Mouse (Mus musculus): Measurements from ENCODE around the gene Dagla.

Dagla gene

DNA sequence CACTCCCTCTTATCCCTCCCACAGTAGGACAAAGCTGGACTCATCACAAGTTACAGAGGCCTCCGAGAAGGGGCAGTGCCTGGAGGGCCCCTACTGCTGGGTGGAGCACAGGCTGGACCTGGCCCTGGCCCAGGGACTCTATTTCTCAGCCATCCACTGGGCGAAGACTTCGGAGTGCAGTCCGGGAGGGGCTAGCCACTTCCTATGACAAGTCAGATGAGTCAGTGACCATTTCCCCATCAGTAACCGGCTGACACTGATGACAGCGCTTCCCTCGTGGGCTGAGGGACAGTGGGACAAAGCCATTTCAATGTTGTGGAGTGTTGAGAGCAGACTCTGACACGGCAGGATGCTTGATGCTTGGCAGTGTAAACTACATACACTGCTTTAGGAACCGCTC is 25.0 kb downstream of the Dagla start:
- DNase-seq (ENCODE audit: low spot score) = no peak

DNA sequence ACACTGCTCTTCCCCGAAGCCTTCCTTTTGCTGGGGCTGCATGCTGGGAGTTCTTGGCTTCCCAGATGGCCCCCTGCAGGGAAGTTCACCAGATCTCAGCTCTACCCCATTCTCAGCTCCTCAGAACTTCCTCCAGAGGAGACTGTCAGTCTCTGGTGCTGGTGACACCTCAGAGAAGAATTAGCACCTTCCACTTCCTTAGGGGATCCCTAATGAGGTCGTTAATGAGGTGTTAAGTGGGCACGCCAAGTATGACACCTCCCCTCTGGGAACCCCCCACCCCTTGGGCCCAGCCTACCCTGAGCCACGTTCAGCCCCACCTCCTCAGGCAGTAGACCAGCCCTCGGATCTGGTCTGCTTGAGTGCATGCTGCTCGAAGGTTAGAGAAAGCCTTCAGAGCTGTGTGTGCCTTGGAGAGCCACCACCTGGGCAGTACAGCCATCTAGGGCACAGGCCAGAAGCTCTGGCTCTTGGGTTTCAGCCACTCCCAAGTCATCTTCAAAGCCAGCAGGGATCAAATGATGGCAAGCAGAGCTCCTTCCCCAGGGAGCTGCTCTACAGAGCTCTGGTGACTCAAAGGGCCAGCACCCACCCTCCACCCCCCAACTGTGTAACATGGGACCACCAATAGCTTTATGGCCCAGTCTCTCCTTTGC is 25.9 kb downstream of the Dagla start:
- DNase-seq (ENCODE audit: low spot score) = no peak

DNA sequence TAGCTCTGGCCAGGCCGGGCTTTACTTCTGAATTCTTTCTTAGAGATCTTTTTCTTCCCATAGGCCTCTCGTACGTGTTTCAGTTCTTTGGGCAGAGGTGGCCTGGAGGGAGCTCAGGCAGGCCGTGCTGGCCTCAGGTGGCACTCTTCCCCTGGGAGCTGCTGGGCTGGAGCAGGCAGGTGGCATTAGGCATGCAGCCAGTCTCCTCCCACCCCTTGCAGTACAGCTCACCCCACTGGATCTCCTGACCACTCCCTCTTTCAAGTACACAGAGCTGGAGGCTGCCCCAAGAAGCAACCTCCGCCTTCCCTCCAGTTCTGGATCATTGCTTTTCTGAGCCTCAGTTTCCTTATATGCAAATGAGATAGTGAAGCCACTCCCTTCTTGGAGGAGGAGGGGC is 26.9 kb downstream of the Dagla start:
- DNase-seq (ENCODE audit: low spot score) = no peak

DNA sequence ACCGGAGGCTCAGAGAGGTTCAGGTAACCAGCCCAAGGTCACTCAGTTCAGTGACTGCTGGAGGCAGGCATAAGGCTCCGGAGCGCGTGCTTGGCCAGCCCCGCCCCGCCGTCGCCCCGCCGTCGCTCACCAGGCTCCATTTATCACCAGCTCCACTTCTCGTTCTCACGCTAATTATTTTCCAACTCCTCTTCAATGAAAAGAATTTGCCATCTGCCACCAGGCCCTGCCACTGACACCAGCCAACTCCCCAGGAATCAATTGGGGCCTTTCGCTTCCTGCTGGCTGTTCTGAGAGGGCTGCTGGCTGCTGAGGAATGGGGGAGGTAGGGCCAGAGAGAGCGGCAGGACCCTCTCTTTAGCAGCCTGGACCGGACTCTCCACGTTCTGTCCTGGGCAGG is 27.3 kb downstream of the Dagla start:
- no peak for DNase-seq (ENCODE audit: low spot score)

DNA sequence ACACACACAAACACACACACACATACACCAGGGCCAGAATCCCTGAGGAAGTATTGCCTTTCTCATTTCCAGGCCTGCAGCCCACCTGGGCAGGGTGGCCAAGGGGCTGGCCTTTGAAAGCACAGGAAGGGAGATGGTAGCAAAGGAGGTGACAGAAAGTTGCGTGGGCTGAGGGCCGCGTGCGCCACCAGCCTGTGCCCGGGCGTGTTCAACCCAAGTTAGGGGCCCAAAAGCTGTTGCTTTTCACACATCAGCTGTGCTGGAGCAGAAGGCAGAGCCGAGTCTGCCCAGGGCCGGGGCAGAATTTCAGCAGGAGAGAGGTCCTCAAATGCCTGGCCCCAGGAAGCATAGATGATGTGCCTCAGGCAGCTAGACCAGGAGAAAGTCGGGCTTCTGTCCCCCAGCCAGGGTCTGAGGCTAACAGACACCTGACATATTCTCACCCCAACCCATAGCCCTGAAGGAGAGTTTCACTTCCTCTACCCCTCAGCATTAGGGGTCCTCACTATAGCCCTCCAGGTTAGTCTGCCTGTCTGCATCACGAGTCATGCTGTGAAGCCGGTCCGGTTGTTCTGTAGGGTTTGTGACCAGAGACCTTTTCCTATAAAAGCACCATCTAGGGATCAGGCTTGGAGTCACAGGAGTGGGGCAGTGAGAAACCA is 28.1 kb downstream of the Dagla start:
- DNase-seq (ENCODE audit: low spot score) = no peak

DNA sequence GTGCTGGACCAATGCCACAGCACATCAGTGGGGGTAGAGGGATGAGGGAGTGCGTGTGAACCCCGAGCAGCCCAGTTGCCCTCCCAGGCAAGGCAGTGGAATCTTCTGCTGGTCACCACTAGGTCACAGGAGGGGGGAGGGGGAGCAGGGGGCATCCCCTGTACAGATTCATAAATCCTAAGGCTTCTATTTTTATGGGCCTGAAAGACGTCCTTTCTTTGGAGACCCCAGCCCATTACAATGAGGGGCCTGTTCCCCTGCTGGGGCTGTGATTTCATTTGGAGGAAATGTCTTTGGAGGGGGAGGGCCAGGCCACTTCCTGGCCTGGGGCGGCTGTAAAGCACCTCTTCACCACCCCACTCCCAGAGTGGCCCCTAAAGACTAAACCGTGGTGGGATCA is 30.6 kb downstream of the Dagla start:
- no peak for DNase-seq (ENCODE audit: low spot score)

DNA sequence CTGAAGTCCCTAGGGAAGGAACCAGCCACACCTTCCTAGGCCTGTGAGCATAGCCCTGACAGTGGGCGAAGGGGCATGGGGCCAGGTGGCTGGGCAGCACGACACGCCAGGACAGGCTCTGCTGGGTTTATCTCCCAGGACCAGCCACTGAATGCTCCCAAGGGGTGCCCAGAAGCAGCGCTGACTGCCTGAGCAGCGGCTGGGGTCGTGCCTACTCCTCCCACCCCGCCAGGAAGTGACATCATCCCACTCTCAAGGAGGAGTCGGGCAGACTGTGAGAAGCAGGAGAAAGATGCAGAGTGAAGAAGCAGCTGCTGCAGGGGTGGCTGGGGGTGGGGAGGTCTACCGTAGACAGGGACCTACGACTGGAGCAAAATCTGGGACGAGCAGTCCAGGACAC is 31.9 kb downstream of the Dagla start:
- DNase-seq (ENCODE audit: low spot score) = no peak

DNA sequence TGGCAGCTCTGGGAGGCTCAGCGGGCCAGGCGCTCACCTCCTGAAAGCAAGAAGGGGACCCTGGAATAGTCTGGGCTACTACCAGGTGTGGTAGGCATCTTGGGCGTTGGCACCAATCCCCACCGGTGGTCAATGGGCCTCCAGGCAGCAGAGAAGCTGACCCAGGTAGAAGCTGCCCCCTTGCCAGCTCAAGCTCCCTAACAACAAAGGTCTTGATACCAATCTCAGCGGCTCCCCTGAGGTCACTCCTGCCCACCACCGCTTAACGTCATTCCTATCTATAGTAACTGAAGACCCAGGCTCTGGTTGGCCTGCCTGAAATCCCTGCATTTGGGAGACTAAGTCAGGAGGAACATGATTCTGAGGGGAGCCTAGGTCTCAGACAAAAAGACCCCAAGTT is 33.1 kb downstream of the Dagla start:
- no peak for DNase-seq (ENCODE audit: low spot score)

DNA sequence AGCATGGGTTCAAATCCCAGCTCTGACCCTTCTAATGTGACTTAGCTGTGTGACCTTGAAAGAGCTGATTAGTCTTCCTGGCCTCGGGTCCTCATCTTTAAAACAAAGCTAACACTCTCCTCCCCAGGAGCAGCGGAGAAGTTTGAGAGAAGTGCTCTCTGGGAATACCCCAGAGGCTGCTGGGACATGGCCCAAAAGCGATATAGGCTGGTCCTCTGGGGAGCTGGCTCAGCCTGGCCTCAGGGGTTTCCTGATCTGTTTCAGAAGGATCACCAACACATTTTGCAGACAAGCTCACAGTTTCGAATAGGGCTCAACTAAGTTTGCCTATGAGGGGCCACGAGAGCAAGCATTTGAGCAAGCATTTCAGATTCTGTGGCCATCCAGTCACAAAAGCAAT is 34.3 kb downstream of the Dagla start:
- DNase-seq (ENCODE audit: low spot score) = no peak

DNA sequence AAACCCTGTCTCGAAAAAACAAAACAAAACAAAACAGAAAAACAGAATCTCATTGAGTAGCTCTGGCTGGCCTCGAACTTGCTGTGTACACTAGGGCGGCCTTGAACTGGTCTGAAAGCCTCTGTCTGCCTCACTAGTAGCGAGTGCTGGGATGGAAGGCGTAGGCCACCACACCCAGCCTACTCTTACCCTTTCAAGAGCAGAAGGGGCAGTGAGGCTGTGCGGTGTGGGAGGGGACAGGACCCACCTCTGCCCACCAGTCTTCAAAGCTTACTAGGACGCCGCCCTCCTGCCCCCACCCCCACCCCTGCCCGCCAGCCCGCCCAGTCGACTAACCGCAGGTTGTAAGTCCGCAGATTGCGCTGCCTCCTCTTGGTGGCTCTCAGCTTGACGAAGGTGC is 35.8 kb downstream of the Dagla start:
- DNase-seq (ENCODE audit: low spot score) = no peak

DNA sequence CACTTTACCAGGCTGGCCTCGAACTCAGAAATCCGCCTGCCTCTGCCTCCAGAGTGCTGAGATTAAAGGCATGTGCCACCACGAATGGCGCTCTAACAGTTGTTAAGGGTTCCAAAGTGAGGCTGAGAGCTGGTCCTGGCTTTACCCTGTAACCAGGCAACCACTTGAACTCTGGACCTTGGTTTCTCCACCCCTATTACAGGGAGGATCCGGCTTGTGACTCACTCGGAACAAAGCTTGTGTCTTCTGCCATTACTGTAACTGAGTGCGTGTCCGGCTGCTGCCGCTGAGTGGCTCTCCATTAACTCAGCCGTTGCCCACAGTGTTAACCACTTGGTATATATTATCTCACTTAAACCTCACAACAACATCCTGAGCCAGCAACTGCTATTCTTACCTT is 36.7 kb downstream of the Dagla start:
- DNase-seq (ENCODE audit: low spot score) = no peak

DNA sequence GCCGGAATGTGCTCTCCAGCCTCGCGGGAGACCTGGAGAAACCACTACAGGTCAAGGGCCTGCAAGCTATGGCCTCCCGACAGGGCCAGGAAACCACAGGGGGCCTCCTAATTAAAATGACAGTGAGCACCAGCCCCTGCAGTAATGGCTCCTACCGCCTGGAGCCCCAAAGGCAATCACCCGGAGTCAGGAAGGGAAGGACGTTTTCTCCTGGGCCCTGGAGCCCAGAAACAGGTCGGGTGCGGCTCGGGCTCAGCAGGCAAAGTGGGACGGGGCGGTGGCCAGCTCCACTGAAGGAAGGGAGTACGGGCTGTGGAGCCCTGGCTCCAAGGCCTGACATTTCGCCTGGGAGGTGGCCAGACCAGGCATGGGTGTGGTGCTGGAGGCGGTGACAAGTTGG is 37.6 kb downstream of the Dagla start:
- peak; percentile 31 for DNase-seq (ENCODE audit: low spot score)

DNA sequence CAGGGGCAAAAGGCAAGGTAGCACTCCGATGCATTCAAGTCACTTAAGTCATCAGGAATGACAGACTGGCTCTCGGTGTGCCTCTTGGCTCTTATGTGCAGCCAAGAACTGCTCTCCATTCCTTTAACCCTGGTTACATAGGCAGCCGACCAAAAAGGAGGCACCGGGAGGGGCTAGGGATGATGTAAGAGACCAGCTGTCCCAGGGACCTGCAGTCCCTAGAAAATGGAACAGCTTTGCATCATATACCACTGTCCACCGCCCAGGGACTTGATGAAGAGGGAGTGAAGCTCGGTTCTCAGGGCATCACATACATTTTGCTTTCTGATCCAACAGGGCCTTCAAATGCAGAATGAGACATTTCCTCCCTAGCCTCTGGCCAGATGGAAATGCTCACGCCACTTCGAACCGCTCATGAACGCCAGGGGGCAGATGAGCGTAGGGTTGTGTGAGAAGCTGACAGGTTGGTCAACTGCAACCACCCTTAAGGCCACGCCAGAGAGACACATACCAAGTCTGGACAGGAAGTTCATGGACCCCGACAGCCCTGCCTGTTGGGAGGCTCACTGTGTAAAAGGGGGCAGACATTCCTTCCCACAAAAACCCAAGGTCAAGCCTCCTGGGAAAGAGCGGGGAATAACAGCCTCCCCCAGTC is 38.4 kb downstream of the Dagla start:
- peak; percentile 77 for DNase-seq (ENCODE audit: low spot score)

DNA sequence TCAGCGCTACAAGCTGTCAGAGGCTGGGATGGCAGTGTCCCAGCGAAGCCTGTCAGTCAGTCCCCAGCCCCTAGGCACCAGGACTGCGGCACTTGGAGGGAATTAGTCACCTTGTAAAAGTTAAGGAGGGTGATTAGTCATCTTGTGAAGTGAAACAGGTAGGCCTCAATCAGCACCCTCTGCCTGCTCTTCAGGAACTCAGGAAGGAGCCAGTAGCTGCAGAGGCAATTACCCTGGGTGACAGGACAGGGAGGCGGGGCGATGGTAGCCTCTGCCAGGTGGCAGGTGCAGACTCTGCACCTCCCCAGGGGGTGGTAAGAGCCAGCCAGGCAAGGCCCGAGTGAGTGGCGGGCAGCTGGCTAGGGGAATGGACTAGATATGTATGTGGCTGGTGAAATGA is 43.3 kb downstream of the Dagla start:
- no peak for DNase-seq (ENCODE audit: low spot score)

DNA sequence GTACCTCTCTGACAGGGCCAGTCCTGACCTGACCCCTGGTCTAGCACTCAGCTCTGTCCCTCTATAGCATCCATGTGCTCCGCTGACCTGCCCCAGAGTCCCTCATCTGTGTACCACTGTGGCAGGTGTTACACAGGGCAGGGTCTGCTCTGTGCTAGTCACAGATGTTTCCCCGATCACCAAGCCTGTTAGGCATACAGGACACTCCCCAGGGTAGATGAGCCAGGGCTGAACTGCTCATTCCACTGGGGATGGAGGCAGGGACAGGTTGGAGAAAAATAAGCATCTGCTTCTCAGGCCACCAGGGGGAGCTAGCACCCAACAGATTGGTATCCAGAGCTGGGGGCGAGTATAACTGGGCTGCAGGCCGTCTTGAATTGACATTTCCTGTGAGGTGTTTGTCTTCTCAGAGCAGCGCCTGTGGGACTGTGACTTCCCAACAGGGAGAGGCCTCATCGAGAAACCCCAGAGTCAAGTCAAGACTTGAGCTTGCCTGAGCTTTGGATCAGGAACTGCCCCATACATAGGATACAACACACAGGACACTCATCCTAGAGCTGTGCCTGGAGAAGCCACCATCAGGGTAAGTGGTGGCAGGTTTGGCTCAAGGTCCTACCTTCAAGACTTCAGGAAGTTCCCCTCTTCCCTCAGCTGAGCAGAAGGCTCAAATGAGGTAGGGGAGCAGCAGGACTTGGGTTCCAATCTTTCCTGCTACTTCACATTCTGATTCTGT is 46.2 kb downstream of the Dagla start:
- DNase-seq (ENCODE audit: low spot score) = peak; percentile 82

DNA sequence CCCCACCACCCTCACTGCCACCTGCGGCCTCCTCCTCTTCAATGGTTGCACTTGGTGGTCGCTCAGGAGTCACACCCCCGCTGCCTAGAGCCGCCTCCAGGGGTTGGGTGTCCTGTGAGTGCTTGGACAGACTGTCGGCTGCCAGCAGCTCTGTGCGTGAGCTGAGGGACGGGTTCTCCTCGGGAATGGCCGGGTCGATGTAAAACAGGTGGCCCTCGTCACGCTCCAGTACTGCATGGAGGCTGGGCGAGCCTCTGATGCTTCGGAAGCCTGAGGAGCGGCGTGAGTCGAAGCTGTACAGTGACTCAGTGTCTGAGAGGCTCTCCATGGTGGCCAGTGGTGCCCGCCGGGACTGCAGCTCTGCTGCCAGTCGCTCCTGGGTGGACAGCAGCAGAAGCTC is 56.5 kb downstream of the Dagla start:
- DNase-seq (ENCODE audit: low spot score) = no peak

DNA sequence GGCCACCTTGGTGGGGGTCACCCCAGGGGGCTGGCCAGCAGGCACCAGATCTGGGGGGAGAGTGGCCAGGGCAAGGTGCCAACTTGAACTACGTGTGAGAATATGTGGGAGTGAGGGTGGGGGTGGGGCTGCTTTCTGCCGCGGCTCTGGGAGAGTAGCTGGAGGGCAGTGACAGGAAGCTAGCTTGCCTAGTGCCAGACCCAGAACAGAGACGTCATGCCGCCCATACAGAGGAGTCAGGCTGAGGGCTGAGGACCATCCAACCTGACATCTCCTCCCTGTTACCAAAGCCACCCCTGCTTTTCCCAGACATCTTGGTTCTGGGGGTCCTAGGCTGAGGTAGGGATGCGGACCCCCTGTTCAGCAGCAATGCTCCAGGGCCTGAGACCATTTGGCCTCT is 57.5 kb downstream of the Dagla start:
- DNase-seq (ENCODE audit: low spot score) = no peak

DNA sequence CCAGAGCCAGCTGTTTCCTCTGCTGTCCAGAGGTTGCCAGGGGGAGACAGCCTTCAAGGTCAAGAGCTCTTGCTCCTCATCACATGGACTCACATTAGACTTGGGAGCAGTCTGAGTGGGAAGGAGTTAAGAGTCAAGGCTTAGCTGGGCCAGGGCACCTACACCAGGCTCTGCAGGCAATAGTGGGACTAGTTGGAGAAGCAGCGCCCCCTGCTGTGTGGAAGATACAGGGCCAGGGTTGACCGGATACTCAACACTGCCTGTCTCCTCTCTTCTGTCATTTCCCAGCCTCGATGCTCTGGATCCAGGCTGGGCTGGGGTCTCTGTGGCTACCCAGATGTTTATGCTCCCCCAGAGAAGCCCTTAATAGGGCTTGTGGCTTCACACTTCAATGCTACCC is 60.5 kb downstream of the Dagla start:
- DNase-seq (ENCODE audit: low spot score) = peak; percentile 54

DNA sequence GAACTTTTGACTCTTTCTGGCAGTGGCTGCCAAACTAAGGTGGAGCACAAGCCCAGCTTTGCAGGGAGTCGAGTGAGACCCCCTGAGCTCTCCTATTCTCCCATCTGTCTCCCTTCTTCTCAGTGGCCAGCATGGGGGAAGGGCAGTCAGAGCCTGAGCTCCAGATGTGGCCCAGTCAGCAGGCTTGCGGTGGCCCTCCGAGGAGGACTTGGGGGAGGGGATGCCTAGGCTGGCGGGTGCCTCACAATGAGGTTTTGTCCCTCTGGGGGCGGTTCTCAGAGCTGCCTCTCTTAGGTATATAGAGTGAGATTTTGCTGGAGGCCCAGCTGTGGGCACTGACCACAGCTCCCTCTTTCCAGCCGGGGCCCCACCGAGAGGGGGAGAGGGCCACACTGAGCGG is 61.8 kb downstream of the Dagla start:
- DNase-seq (ENCODE audit: low spot score) = no peak

DNA sequence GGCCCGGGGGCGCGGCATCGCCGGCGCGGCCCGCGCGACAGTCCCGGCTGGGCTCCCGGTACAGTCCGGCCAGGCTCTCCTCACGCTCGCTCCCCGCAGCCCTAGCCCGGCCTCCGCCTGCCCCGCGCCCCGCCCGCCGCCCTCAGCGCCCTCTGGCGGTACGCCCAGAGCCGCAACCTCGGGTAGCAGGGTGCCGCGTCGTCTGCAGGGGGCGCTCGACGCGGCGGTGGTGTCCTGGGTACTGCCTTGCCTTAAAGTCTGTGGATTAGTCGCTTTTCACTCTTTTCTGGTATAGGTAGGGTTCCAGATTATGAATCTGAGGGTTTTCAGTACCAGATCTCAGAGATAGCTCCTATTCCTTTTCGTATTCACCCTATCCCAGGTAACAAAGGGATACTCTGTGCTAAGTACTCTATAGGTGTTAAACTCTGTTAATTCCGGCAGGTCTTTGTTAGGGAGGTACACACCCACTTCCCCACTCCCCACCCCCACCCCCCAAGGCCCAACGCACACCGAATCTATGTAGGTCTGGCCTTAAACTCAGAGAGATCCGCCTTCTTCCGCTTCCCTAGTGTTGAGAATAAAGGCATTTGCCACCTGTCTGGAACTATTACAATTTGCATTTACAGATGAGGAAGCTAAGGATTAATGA is 63.9 kb downstream of the Dagla start, which contains the start of gene Myrf:
Gene Myrf (minus strand): TSS at position 95 of the 652 bp plus-strand sequence.
- DNase-seq (ENCODE audit: low spot score) = peak; percentile 80

DNA sequence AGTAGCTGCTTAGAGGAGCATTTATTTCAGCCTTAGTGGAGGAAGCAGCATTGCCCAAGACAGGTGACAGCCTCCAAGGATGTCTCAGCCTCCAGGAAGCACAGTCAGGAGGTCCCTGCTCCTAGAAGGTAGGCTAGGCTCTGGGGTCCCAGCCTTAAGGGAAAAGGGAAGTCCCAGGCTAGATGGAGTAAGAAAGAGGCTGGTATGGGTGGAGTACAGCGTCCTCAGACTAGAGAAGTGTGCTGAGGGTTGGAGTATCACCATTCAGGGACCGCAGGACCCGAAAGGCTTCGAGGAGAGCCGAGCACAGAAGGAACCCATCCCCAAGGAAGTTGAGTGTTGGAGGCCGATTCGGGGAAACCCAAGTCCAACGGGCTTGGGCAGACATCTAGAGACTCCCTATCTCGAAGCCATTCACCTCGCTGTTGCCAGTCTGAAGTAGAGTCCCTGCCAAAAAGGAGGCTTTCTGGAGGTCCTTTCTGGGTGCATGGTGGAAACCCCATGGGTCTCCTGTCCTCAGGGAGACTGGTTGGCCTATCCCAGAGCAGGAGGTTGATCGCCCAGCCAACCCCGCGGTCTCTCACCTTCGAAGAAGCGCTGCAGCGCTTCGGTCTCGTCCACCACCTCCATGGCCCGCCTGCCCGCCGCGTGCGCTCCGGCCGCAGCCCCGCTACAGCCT is 64.6 kb downstream of the Dagla start:
- DNase-seq (ENCODE audit: low spot score) = no peak

DNA sequence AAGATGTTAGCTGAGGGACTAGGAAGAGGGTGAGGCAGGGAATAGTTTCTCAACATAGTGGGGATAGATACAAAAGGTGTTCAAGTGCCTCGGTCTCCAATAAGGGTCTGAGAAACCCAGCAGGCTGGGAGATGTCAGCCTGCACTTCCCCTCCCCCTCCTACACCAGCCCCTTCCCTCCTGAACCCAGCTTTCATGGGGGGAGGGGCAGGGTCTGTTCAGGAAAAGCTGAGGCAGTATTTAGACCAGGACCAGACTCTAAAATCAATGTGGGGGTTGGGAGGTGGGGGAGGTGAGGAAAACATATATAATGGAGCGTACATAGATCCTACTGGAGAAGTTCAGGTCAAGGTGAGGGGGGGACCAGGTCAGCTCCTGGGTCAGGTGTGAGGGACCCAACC is 65.3 kb downstream of the Dagla start:
- no peak for DNase-seq (ENCODE audit: low spot score)
